Mouse (Mus musculus): ENCODE measurements at regions not wholly inside any gene's neighbourhood (a gene's known extent, or its start where the extent isn't known, plus 50 kb on each side); places are given as distances from the start of the nearest gene placed in this dataset.

- DNase-seq = no peak
These were observed 85.8 kb upstream of the Nckap5 start for GRCm38 (mm10) chr1:126916369-126916768.

- no peak for DNase-seq
These were observed 80.9 kb upstream of the Nckap5 start for GRCm38 (mm10) chr1:126911277-126912060.

GRCm38 (mm10) chr1:126907417-126907816 is 76.8 kb upstream of the Nckap5 start:
- DNase-seq = no peak

- DNase-seq = no peak
These were observed 67.9 kb upstream of the Nckap5 start for GRCm38 (mm10) chr1:126898484-126898883.

- no peak for DNase-seq
These were observed 66.3 kb upstream of the Nckap5 start for GRCm38 (mm10) chr1:126896895-126897294.

- DNase-seq = no peak
These were observed 50.2 kb upstream of the Nckap5 start for GRCm38 (mm10) chr1:126880801-126881200.

Measured in right cerebral cortex, postnatal 14 days (tissue).